Mouse (Mus musculus) cerebral cortex, adult 2 months (tissue): ENCODE data around the gene Ctu1.

Source experiments
- WGBS: fragments of 180-500 bp; shearing (Covaris S2); methylation state at CpG from one replicate; pipeline ENCODE4 v1.1.7; 2018; 5-methylcytosine and 5-hydroxymethylcytosine counted together

The Ctu1 gene

GRCm38 (mm10) chr7:43680960-43681359 is 9.1 kb downstream of the Ctu1 start:
- WGBS: 24% methylated on average over 5 of the region's 5 CpGs

GRCm38 (mm10) chr7:43682511-43682910 is 10.7 kb downstream of the Ctu1 start:
- 54% methylated on average over 1 of the region's 1 CpGs for WGBS

GRCm38 (mm10) chr7:43685088-43685487 is 13.3 kb downstream of the Ctu1 start:
- 67% methylated on average over 7 of the region's 7 CpGs for WGBS

GRCm38 (mm10) chr7:43690118-43690517 is 18.3 kb downstream of the Ctu1 start, which contains the start of gene Klk14:
TSS of gene Klk14 (plus strand) at chr7:43690418.

GRCm38 (mm10) chr7:43710031-43710430 is 38.2 kb downstream of the Ctu1 start:
- WGBS: 88% methylated on average over 3 of the region's 3 CpGs

- WGBS: 61% methylated on average over 4 of the region's 4 CpGs
Measured at GRCm38 (mm10) chr7:43712267-43712666, 40.5 kb downstream of the Ctu1 start, which contains the start of gene Klk13. TSS of gene Klk13 (plus strand) at chr7:43712567.

- 10% methylated on average over 9 of the region's 9 CpGs for WGBS
Measured at GRCm38 (mm10) chr7:43712917-43713316, 41.1 kb downstream of the Ctu1 start.

- 12% methylated on average over 19 of the region's 19 CpGs for WGBS
Measured at GRCm38 (mm10) chr7:43713741-43714351, 42.0 kb downstream of the Ctu1 start.
